Mouse (Mus musculus) hindbrain, embryonic 16.5 days (tissue): ENCODE data around the gene Acin1. TPM values are rescaled to one million over a fixed set of nuclear protein-coding genes. Genes with fewer than 3 reads are reported as not detected.

Experiments
- ATAC-seq: fragments of 200-750 bp; cut with Nextera tagmentation; 2 replicates; pipeline ENCODE4 v1.8.0; 2017; ENCODE audit warnings: moderate TSS enrichment, moderate library complexity
- H3K27ac ChIP-seq: fragments of 300-500 bp; sonication (generic); 2 replicates; pipeline ENCODE4 v1.5.1; 2014; ENCODE audit warnings: low read depth, mild to moderate bottlenecking, control low read depth, low read length, moderate library complexity
- H3K27me3 ChIP-seq: fragments of 300-500 bp; sonication (generic); replicated peaks from 2 replicates; pipeline ENCODE4 v1.6.1; 2014; ENCODE audit warnings: low read length; ENCODE audit not compliant: control insufficient read depth, insufficient read depth
- H3K36me3 ChIP-seq: fragments of 300-500 bp; sonication (generic); 2 replicates; pipeline ENCODE4 v1.6.1; 2014; ENCODE audit warnings: mild to moderate bottlenecking, low read length, moderate library complexity, mixed read lengths; ENCODE audit not compliant: control insufficient read depth, insufficient read depth
- H3K4me1 ChIP-seq: fragments of 300-500 bp; sonication (generic); 2 replicates; pipeline ENCODE4 v1.6.1; 2014; ENCODE audit warnings: low read depth, low read length; ENCODE audit not compliant: control insufficient read depth, insufficient read depth
- H3K4me2 ChIP-seq: fragments of 300-500 bp; sonication (generic); 2 replicates; pipeline ENCODE4 v1.6.1; 2014; ENCODE audit warnings: mild to moderate bottlenecking, low read length, control low read depth, moderate library complexity
- H3K4me3 ChIP-seq: fragments of 300-500 bp; sonication (generic); 2 replicates; pipeline ENCODE4 v1.5.1; 2014; ENCODE audit warnings: mild to moderate bottlenecking, low read length, control low read depth, moderate library complexity
- H3K9ac ChIP-seq: fragments of 300-500 bp; sonication (generic); 2 replicates; pipeline ENCODE4 v1.6.1; 2014; ENCODE audit warnings: low read depth, mild to moderate bottlenecking, control low read depth, low read length, moderate library complexity
- H3K9me3 ChIP-seq: fragments of 300-500 bp; sonication (generic); 2 replicates; pipeline ENCODE4 v1.6.1; 2014; ENCODE audit warnings: mild to moderate bottlenecking, low read length, moderate library complexity; ENCODE audit not compliant: control insufficient read depth
- WGBS: fragments of 180-500 bp; shearing (Covaris S2); extraction: QIAGEN DNeasy Blood & Tissue Kit; methylation state at CpG from one replicate; pipeline ENCODE4 v1.1.7; 2014; 5-methylcytosine and 5-hydroxymethylcytosine counted together
- polyA plus RNA-seq: library from polyadenylated mRNA; unstranded; fragments of >200 nt; fragmentation: Nextera tagmentation; extraction: Ambion mirVana; gene quantifications from 2 replicates; pipeline ENCODE4 v1.2.1, GENCODE M21; 2015

Gene Acin1
- polyA plus RNA-seq, result 89.5 and 98.2 TPM in 2 replicates

- WGBS, result under 1% methylated on average over 43 of the region's 44 CpGs
- Histone ChIP-seq H3K27me3 (no peaks in the 10 kb centered on the region), H3K27ac (peak within 1 kb of the TSS; percentile 97)
Observed at GRCm38 (mm10) chr14:54686522-54687143, at the start of gene Acin1. TSS of gene Acin1 (minus strand) at chr14:54686931.

GRCm38 (mm10) chr14:54735221-54735620 lies 48.5 kb upstream of the Acin1 start:
- no peak overlapping the region for H3K4me3 ChIP-seq
- H3K9me3 ChIP-seq, result no peaks in the 10 kb centered on the region
- no peak overlapping the region for H3K4me2 ChIP-seq
- WGBS, result 79% methylated on average over 4 of the region's 4 CpGs
- no peak overlapping the region for H3K9ac ChIP-seq
- H3K4me1 ChIP-seq, result peaks cover 7% of the 10 kb centered on the region
- no peak overlapping the region for H3K27ac ChIP-seq
- no peaks in the 10 kb centered on the region for H3K27me3 ChIP-seq
- no peaks in the 10 kb centered on the region for H3K36me3 ChIP-seq
- no peak for ATAC-seq

More at GRCm38 (mm10) chr14:54686522-54687143, at the start of gene Acin1:
- H3K4me3 ChIP-seq, result peak within 1 kb of the TSS; percentile 87
- peak within 1 kb of the TSS; percentile 97 for H3K9ac ChIP-seq
- ATAC-seq, result peak; percentile 98
- H3K4me2 ChIP-seq, result peak within 1 kb of the TSS; percentile 66
- 0 out of 2 replicates have a peak, but pooled peaks cover 4% of the 10 kb centered on the region for H3K36me3 ChIP-seq
- H3K9me3 ChIP-seq, result no peaks in the 10 kb centered on the region
- peaks cover 27% of the 10 kb centered on the region for H3K4me1 ChIP-seq

GRCm38 (mm10) chr14:54734004-54734403 lies 47.3 kb upstream of the Acin1 start:
- Histone ChIP-seq H3K9ac (no peak overlapping the region), H3K27ac (no peak overlapping the region), H3K36me3 (no peaks in the 10 kb centered on the region), H3K9me3 (no peaks in the 10 kb centered on the region), H3K4me2 (no peak overlapping the region), H3K4me3 (no peak overlapping the region), H3K4me1 (peaks cover 7% of the 10 kb centered on the region), H3K27me3 (no peaks in the 10 kb centered on the region)
- 75% methylated on average over 4 of the region's 4 CpGs for WGBS
- ATAC-seq, result no peak

- peaks cover 7% of the 10 kb centered on the region for H3K4me1 ChIP-seq
- no peak overlapping the region for H3K4me2 ChIP-seq
- no peak overlapping the region for H3K27ac ChIP-seq
- H3K9me3 ChIP-seq, result no peaks in the 10 kb centered on the region
- H3K36me3 ChIP-seq, result no peaks in the 10 kb centered on the region
- H3K9ac ChIP-seq, result no peak overlapping the region
- no peak overlapping the region for H3K4me3 ChIP-seq
- WGBS, result 90% methylated on average over 8 of the region's 8 CpGs
- H3K27me3 ChIP-seq, result no peaks in the 10 kb centered on the region
- ATAC-seq, result no peak
Observed at GRCm38 (mm10) chr14:54732206-54732605, 45.5 kb upstream of the Acin1 start.

- no peaks in the 10 kb centered on the region for H3K27me3 ChIP-seq
- no peak overlapping the region for H3K9ac ChIP-seq
- H3K4me1 ChIP-seq, result no peaks in the 10 kb centered on the region
- H3K27ac ChIP-seq, result no peak overlapping the region
- H3K4me2 ChIP-seq, result no peak overlapping the region
- no peak for ATAC-seq
- no peaks in the 10 kb centered on the region for H3K9me3 ChIP-seq
- WGBS, result 86% methylated on average over 6 of the region's 6 CpGs
- H3K4me3 ChIP-seq, result no peak overlapping the region
- 0 out of 2 replicates have a peak, but pooled peaks cover 1% of the 10 kb centered on the region for H3K36me3 ChIP-seq
Observed at GRCm38 (mm10) chr14:54730305-54730704, 43.6 kb upstream of the Acin1 start.

GRCm38 (mm10) chr14:54728823-54729653 lies 42.3 kb upstream of the Acin1 start:
- WGBS, result 67% methylated on average over 13 of the region's 13 CpGs
- Histone ChIP-seq H3K36me3 (0 out of 2 replicates have a peak, but pooled peaks cover 4% of the 10 kb centered on the region), H3K4me1 (no peaks in the 10 kb centered on the region), H3K4me2 (no peak overlapping the region), H3K4me3 (no peak overlapping the region), H3K9me3 (no peaks in the 10 kb centered on the region), H3K27me3 (no peaks in the 10 kb centered on the region), H3K9ac (no peak overlapping the region), H3K27ac (no peak overlapping the region)
- no peak for ATAC-seq

- Histone ChIP-seq H3K4me1 (no peaks in the 10 kb centered on the region), H3K9ac (no peak overlapping the region), H3K9me3 (no peaks in the 10 kb centered on the region), H3K4me2 (no peak overlapping the region), H3K4me3 (no peak overlapping the region), H3K27ac (no peak overlapping the region), H3K36me3 (0 out of 2 replicates have a peak, but pooled peaks cover 4% of the 10 kb centered on the region), H3K27me3 (no peaks in the 10 kb centered on the region)
- 78% methylated on average over 5 of the region's 5 CpGs for WGBS
- ATAC-seq, result no peak
Observed at GRCm38 (mm10) chr14:54727565-54727964, 40.8 kb upstream of the Acin1 start.

- no peak for ATAC-seq
- no peaks in the 10 kb centered on the region for H3K9me3 ChIP-seq
- WGBS, result 86% methylated on average over 6 of the region's 6 CpGs
Observed at GRCm38 (mm10) chr14:54724049-54724448, 37.3 kb upstream of the Acin1 start.

GRCm38 (mm10) chr14:54721711-54722110 lies 35.0 kb upstream of the Acin1 start:
- WGBS, result 74% methylated on average over 10 of the region's 10 CpGs
- Histone ChIP-seq H3K27me3 (no peaks in the 10 kb centered on the region), H3K4me3 (no peak overlapping the region), H3K36me3 (0 out of 2 replicates have a peak, but pooled peaks cover 4% of the 10 kb centered on the region), H3K4me2 (no peak overlapping the region), H3K9me3 (no peaks in the 10 kb centered on the region), H3K9ac (no peak overlapping the region), H3K27ac (no peak overlapping the region), H3K4me1 (no peaks in the 10 kb centered on the region)
- ATAC-seq, result no peak

More at GRCm38 (mm10) chr14:54724049-54724448, 37.3 kb upstream of the Acin1 start:
- Histone ChIP-seq H3K27me3 (no peaks in the 10 kb centered on the region), H3K27ac (no peak overlapping the region), H3K4me3 (no peak overlapping the region), H3K9ac (no peak overlapping the region), H3K4me1 (no peaks in the 10 kb centered on the region), H3K36me3 (0 out of 2 replicates have a peak, but pooled peaks cover 4% of the 10 kb centered on the region), H3K4me2 (no peak overlapping the region)
